In genomic region chr1:123542496-123542895, GRCm38 (mm10) we compare ENCODE assay signal across 23 mouse cellular contexts.
"Had no signal": no experiment of that assay in that cellular context is flagged by ENCODE, and none has a peak within 500 bp of the region (broad histone marks: within the 10 kb centered on the region; RNA-seq: fewer than 3 reads in every experiment).

No protein-coding gene starts in this region.

- H3K4me1 ChIP-seq: heart, embryonic 13.5 days; heart, embryonic 15.5 days; hindbrain, embryonic 13.5 days; hindbrain, embryonic 15.5 days; limb, embryonic 13.5 days; limb, embryonic 15.5 days; liver, embryonic 13.5 days; liver, embryonic 15.5 days had no signal

- H3K36me3 ChIP-seq: heart, embryonic 13.5 days; heart, embryonic 15.5 days; hindbrain, embryonic 13.5 days; hindbrain, embryonic 15.5 days; limb, embryonic 13.5 days; limb, embryonic 15.5 days; liver, embryonic 13.5 days; liver, embryonic 15.5 days had no signal

- H3K9ac ChIP-seq: forebrain, postnatal 0 days; heart, embryonic 13.5 days; heart, embryonic 15.5 days; hindbrain, embryonic 13.5 days; hindbrain, embryonic 15.5 days; limb, embryonic 13.5 days; limb, embryonic 15.5 days; liver, embryonic 13.5 days; liver, embryonic 15.5 days had no signal

- ATAC-seq: forebrain, postnatal 0 days; hindbrain, postnatal 0 days; intestine, embryonic 16.5 days had no signal

- H3K27ac ChIP-seq: heart, adult 2 months; heart, embryonic 13.5 days; heart, embryonic 15.5 days; hindbrain, embryonic 13.5 days; hindbrain, embryonic 15.5 days; hindbrain, postnatal 0 days; limb, embryonic 13.5 days; limb, embryonic 15.5 days; liver, embryonic 13.5 days; liver, embryonic 15.5 days had no signal

- H3K9me3 ChIP-seq: heart, embryonic 13.5 days; heart, embryonic 15.5 days; hindbrain, embryonic 13.5 days; hindbrain, embryonic 15.5 days; limb, embryonic 13.5 days; limb, embryonic 15.5 days; liver, embryonic 13.5 days; liver, embryonic 15.5 days had no signal

- DNase-seq: forebrain, postnatal 0 days; gastrocnemius, postnatal 14 days; gastrocnemius, postnatal 36 days; heart, adult 11 months; heart, adult 2 months; heart, postnatal 14 days; heart, postnatal 36 days; kidney, adult 11 months; layer of hippocampus, adult 9-11 months; layer of hippocampus, postnatal 36 days; left cerebral cortex, postnatal 4 days; liver, embryonic 13.5 days; lung, adult 18-20 months had no signal

- H3K4me3 ChIP-seq: heart, adult 2 months; heart, embryonic 13.5 days; heart, embryonic 15.5 days; hindbrain, embryonic 13.5 days; hindbrain, embryonic 15.5 days; limb, embryonic 13.5 days; limb, embryonic 15.5 days; liver, embryonic 13.5 days; liver, embryonic 15.5 days had no signal

- H3K4me2 ChIP-seq: heart, embryonic 11.5 days; heart, embryonic 13.5 days; heart, embryonic 15.5 days; hindbrain, embryonic 13.5 days; hindbrain, embryonic 15.5 days; limb, embryonic 13.5 days; limb, embryonic 15.5 days; liver, embryonic 13.5 days; liver, embryonic 15.5 days had no signal

- H3K27me3 ChIP-seq: heart, embryonic 13.5 days; heart, embryonic 15.5 days; hindbrain, embryonic 13.5 days; hindbrain, embryonic 15.5 days; limb, embryonic 13.5 days; limb, embryonic 15.5 days; liver, embryonic 13.5 days; liver, embryonic 15.5 days had no signal
